Mouse (Mus musculus): ENCODE results near the gene Kat8. TPM values are rescaled to one million over a fixed set of nuclear protein-coding genes. Genes with fewer than 3 reads are reported as not detected.

The Kat8 gene
- polyA plus RNA-seq, 1 experiment, result 12.5 TPM

DNA sequence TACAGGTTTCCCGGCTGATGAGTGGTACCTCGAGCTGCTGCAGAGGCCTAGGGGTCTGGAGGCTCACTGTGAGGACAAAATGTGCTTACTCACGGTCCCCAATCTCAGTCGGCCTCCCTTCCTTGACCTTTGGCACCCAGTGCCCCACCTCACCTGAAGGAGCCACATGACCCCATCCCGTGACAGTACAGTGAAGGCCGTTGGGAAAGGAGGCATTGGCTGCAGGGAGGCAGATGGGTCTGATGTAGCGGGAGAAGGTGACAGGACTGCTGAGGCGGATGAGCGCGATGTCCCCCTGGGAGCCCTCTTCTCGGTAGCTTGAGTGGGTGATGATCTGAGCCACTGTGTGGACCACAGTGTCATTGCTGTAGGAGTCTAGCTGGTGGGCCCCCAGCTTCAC, 14.5 kb downstream of the Kat8 start:
- no peak for TF ChIP-seq CTCF (IDR thresholded peaks at IDR 0.05; ENCODE audit: insufficient read depth, low read length)
- H3K4me1 ChIP-seq (ENCODE audit: control insufficient read depth, insufficient read depth, low read length), result peaks cover 6% of the 10 kb centered on the region; the same call in 1 of the 2 replicates
- DNase-seq, result peak; percentile 27
- no peak overlapping the region for H3K4me3 ChIP-seq (replicated peaks; ENCODE audit: extremely low read depth, low read depth, low read length)
- WGBS, result 67% methylated on average over 11 of the region's 11 CpGs

DNA sequence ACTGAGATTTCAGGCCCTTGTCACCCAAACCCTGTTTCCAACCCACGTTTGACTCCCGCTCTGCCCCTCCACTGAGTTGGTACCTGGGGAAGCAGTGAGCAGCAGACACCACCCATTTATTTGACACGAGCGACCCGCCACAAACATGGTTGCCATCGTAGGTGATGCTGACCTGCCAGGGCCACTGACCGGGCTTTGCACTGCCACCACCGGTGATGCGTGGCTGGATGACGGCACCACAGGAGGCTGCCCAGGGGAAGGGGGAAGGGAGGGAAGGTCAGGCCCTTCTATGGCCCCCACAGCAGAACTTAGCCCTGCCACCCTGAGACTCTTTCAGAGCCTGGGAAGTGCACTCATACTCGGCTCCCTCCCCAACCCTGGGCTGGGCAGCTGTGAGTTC, 15.4 kb downstream of the Kat8 start:
- Histone ChIP-seq H3K4me1 (ENCODE audit: control insufficient read depth, insufficient read depth, low read length) (peaks cover 4% of the 10 kb centered on the region; the same call in 1 of the 2 replicates), H3K4me3 (replicated peaks; ENCODE audit: extremely low read depth, low read depth, low read length) (peak overlapping the region; percentile 45)
- no peak for DNase-seq
- no peak for TF ChIP-seq POLR2A (IDR thresholded peaks at IDR 0.05; ENCODE audit: borderline replicate concordance, extremely low read depth, low read depth, low read length)
- whole genome bisulfite sequencing, result 64% methylated on average over 11 of the region's 11 CpGs

DNA sequence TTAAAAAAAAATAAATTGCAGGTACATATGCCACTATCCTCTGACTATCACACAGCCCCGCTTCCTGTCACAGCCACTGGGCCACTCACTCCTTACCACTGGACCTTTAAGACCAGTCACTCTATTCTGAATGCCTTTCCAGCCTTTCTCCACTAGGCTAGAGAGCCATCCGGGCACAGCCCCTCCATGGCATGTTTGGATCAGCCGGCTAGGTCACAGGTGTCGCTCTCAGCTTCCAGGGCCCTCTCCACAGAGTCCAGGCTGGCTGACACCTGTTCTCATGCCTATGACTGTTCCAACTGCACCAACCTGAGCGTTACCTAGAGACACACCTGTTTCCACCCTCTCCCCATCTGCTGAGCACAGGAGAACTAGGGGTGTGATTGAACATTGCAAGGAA, 16.3 kb downstream of the Kat8 start:
- Histone ChIP-seq H3K4me3 (replicated peaks; ENCODE audit: extremely low read depth, low read depth, low read length) (peak overlapping the region; percentile 56), H3K4me1 (ENCODE audit: control insufficient read depth, insufficient read depth, low read length) (no peaks in the 10 kb centered on the region)
- DNase-seq, result peak; percentile 36
- WGBS, result 40% methylated on average over 5 of the region's 5 CpGs
- TF ChIP-seq CTCF (IDR thresholded peaks at IDR 0.05; ENCODE audit: insufficient read depth, low read length) (0 out of 2 replicates have a peak, but pooled peaks have one; percentile 5), POLR2A (IDR thresholded peaks at IDR 0.05; ENCODE audit: borderline replicate concordance, extremely low read depth, low read depth, low read length) (peak; percentile 31; the same call in 1 of the 2 replicates)

DNA sequence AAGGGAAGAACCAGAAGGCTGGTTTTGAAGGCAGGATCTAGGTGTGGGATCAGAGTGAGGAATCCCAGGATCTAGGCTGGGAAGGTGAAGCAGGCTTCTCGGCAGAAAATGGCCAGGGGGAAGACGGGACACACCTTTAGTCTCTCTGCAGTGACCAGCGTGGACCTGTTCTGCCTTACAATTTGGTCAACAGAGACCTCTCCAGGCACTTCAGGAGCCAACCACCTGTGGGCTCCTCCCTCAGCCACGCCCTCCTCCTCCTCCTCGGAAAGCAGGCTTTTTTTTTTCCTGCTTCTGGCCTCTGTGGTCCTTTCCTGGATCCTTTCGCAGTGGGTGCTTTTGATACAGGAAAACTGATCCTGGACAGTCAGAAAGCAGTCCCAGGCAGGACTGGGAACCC, 17.6 kb downstream of the Kat8 start, which contains the start of gene Prss8:
Gene Prss8, minus strand, starts transcription at position 182 of the 400 bp plus-strand sequence.
- TF ChIP-seq POLR2A (IDR thresholded peaks at IDR 0.05; ENCODE audit: borderline replicate concordance, extremely low read depth, low read depth, low read length), result peak; percentile 92; the same call in 1 of the 2 replicates
- TF ChIP-seq CTCF (IDR thresholded peaks at IDR 0.05; ENCODE audit: insufficient read depth, low read length), result no peak
- peak within 1 kb of the TSS; percentile 56 for H3K4me3 ChIP-seq (replicated peaks; ENCODE audit: extremely low read depth, low read depth, low read length)

DNA sequence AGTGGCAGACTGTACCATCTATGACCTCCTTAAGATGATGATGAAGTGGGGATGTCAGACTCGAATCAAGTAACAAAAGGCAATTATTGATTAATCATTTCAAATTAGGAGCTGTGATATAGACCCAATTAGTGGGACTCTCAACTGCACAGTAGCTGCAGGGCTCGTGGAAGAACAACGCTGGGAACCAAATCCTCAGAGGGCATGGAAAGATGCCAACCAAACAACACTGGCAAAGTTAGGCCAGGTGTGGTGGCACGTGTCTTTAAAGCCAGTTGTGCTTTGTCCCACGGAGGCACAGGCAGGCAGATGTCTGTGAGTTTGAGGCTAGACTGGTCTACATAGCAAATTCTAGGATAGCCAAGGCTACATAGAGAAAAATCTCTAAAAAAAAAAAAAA, 18.3 kb downstream of the Kat8 start:
- Histone ChIP-seq H3K4me1 (ENCODE audit: control insufficient read depth, insufficient read depth, low read length) (no peaks in the 10 kb centered on the region), H3K4me3 (replicated peaks; ENCODE audit: extremely low read depth, low read depth, low read length) (no peak overlapping the region)
- no peak for DNase-seq
- no peak for TF ChIP-seq POLR2A (IDR thresholded peaks at IDR 0.05; ENCODE audit: borderline replicate concordance, extremely low read depth, low read depth, low read length)
- no peak for TF ChIP-seq CTCF (IDR thresholded peaks at IDR 0.05; ENCODE audit: insufficient read depth, low read length)
- 62% methylated on average over 5 of the region's 5 CpGs for WGBS

More for the DNA sequence above, 17.6 kb downstream of the Kat8 start, which contains the start of gene Prss8:
- WGBS, result 34% methylated on average over 6 of the region's 6 CpGs
- H3K4me1 ChIP-seq (ENCODE audit: control insufficient read depth, insufficient read depth, low read length), result no peaks in the 10 kb centered on the region
- peak; percentile 81 for DNase-seq

DNA sequence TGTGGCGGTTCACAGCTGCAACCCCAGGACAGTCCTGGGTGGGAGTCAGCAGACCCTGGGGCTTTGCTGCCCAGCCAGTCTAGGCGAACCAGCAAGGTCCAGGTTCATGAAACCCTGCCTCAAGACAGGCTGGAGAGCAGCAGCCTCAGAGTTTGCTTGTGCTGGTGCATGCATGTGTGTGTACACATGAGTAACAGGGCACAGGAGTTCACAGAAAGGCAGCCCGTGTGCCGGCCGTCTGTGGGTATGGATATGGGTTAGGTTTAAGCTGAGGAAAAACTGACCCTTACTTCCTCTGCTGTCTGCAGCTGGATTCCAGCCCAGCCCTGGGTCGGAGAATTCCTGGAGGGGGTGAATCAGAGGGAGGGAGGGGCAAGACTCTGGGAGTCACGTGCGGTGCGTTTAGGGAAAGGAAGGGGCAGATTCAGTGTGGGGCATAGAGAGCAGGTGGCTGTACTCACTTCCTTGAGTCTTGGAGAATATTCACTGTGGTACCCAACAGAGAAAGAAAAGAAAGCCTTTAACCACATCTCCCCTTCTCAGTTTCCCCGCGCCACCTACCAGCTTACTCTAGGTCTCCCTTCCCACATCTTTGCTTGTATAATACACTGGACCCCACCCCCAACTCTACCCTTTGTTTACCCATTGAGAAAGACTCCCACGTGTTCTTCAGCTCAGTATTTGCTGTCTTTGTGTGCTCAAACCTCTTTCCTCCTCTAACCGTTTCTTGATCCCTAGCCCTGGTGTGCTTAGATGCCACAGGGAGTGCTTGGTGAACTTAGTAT, 19.2 kb downstream of the Kat8 start:
- Histone ChIP-seq H3K4me3 (replicated peaks; ENCODE audit: extremely low read depth, low read depth, low read length) (no peak overlapping the region), H3K4me1 (ENCODE audit: control insufficient read depth, insufficient read depth, low read length) (0 out of 2 replicates have a peak, but pooled peaks cover 2% of the 10 kb centered on the region)
- 25% methylated on average over 13 of the region's 13 CpGs for WGBS
- peak; percentile 67 for DNase-seq
- TF ChIP-seq POLR2A (IDR thresholded peaks at IDR 0.05; ENCODE audit: borderline replicate concordance, extremely low read depth, low read depth, low read length) (peak; percentile 9; the same call in 1 of the 2 replicates), CTCF (IDR thresholded peaks at IDR 0.05; ENCODE audit: insufficient read depth, low read length) (no peak)

DNA sequence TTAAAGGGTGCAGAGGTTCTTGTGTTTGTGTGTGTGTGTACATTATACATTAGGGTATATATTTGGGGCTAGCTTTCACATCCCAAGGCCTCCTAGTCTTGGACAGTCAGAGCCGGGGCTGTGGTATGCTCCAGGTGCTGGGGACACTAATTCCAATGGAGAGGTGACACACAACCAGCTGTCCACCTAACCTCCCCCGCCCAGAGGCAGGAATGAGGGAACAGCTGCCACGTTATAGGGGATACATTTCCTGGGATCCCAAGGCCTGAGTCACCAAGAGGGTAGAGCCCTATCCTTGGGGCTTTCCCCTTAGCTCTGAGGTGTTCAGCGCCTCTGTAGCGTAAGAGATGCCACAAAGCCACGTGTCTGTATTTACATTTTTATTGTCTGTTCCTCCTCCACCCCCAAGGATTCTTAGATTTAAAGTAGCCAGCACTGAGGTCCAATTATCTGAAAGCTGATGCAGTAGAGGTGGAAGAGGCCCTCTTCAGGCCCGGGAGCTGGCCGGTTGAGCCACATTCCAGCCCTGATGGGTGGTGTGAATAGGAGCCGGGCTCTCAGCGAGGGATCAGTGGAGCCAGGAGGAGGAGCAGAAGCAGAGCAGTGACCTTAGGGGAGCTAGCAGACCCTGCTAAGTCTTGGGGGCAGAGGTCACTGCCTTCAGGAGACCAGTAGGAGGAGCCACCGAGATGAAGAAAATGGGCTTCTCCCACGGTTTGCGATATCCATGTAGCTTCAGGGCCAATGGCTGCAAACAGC, 20.1 kb downstream of the Kat8 start:
- no peak for TF ChIP-seq CTCF (IDR thresholded peaks at IDR 0.05; ENCODE audit: insufficient read depth, low read length)
- TF ChIP-seq POLR2A (IDR thresholded peaks at IDR 0.05; ENCODE audit: borderline replicate concordance, extremely low read depth, low read depth, low read length), result no peak
- H3K4me1 ChIP-seq (ENCODE audit: control insufficient read depth, insufficient read depth, low read length), result 0 out of 2 replicates have a peak, but pooled peaks cover 2% of the 10 kb centered on the region
- DNase-seq, result peak; percentile 77
- no peak overlapping the region for H3K4me3 ChIP-seq (replicated peaks; ENCODE audit: extremely low read depth, low read depth, low read length)
- 36% methylated on average over 13 of the region's 13 CpGs for WGBS

DNA sequence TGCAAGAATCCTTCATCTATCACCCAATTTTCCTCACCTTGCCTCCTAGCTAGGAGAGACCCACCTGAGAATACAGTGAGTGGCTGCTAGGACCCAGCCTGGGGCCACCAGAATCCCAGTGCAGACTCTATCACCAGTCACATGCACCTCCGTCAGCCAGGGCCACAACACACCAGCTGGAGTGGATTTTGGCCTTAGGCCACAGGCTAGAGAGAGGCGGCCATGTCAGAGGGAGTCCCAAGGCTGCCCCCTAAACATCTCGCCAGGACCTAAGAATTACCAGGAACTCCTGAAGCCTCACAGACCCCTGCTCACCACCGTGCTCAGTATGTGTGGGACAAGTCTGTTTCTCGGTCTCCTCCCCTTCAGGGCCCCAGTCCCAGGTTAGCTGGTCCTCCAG, 21.8 kb downstream of the Kat8 start:
- 68% methylated on average over 5 of the region's 5 CpGs for WGBS

DNA sequence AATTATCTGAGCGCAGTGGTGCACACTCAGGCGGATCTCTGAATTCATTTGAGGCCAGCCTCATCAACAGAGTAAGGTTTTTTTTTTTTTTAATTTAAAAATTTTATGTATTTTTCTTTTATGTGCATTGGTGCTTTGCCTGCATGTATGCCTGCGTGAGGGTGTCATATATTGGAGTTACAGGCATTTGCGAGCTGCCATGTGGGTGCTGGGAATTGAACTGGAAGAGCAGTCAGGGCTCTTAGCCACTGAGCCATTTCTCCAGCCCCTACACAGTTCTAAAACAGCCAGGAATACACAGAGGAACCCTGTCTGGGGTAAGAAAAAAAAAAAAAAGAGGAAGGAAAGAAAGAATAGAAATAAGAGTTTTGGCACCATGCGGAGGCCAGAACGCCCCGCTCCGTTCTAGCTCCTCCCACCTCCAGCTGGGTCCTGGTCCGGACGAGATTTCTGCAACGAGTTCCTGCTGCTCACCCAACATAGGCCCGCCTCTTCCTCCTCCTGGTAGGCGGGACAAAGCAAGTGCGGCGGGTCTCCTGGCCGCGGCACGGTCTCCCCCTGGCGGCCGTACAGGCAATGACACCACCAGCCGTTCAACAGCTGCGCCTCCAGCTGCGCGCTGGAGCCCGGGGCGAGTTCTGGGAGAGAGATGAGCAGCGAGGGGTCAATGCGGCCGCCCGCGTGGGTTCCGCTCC, 22.9 kb downstream of the Kat8 start:
- WGBS, result 6% methylated on average over 32 of the region's 32 CpGs
- TF ChIP-seq CTCF (IDR thresholded peaks at IDR 0.05; ENCODE audit: insufficient read depth, low read length) (peak; percentile 51), POLR2A (IDR thresholded peaks at IDR 0.05; ENCODE audit: borderline replicate concordance, extremely low read depth, low read depth, low read length) (peak; percentile 68; the same call in 1 of the 2 replicates)
- peak; percentile 94 for DNase-seq
- H3K4me3 ChIP-seq (replicated peaks; ENCODE audit: extremely low read depth, low read depth, low read length), result peak overlapping the region; percentile 60
- H3K4me1 ChIP-seq (ENCODE audit: control insufficient read depth, insufficient read depth, low read length), result 0 out of 2 replicates have a peak, but pooled peaks cover 2% of the 10 kb centered on the region

More for the DNA sequence above, 21.8 kb downstream of the Kat8 start:
- Histone ChIP-seq H3K4me3 (replicated peaks; ENCODE audit: extremely low read depth, low read depth, low read length) (no peak overlapping the region), H3K4me1 (ENCODE audit: control insufficient read depth, insufficient read depth, low read length) (0 out of 2 replicates have a peak, but pooled peaks cover 2% of the 10 kb centered on the region)
- TF ChIP-seq POLR2A (IDR thresholded peaks at IDR 0.05; ENCODE audit: borderline replicate concordance, extremely low read depth, low read depth, low read length), result no peak
- TF ChIP-seq CTCF (IDR thresholded peaks at IDR 0.05; ENCODE audit: insufficient read depth, low read length), result no peak
- DNase-seq, result peak; percentile 25
